Mouse (Mus musculus) kidney, adult 11 months (tissue): Measurements from ENCODE around the gene Stk10.
"Not testable (repeated sequence)": the region's sequence is repeated elsewhere in the genome, so short reads cannot be mapped to it uniquely, and the experiment has no call there.

Source experiments
- DNase-seq: peaks from one replicate; pipeline ENCODE4 v3.0.0; 2022

Stk10 gene

DNA sequence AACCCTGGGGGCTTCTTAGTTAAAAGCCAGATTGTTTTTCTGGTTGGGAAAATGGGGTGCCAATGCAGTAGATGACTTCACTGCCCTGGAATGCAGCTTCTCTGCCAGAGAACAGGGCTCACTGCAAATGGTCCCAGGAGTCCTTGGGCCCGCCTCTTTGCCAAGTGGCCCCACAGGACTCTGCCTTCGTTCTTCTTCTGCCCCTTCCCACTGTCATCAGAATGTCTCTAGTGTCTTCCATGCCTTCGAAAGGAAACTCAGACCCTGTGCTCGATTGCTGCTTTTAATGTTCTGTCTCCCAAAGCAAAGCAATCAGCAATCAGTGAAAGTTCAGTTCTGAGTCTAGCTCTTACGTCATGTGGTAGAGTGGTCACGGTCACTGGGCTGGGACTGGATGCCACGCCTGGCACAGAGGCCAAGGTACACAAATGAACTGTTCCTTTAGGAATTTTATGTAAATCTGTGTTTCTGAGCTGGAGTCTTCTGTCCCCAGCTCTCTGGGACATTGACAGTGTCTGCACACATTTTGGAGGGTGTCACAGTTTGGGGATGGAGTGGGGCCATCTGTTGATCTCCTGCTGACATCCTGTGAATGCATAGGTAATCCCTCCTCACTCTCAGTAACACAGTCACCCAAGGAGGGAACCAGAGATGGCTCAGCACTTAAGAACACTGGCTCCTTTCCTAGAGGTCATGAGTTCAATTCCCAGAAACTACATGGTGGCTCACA lies 72.2 kb downstream of the Stk10 start:
- DNase-seq = peak; percentile 66

GRCm38 (mm10) chr11:32605907-32606306 lies 72.8 kb downstream of the Stk10 start:
- DNase-seq = no peak

- no peak for DNase-seq
These were observed 74.2 kb downstream of the Stk10 start for GRCm38 (mm10) chr11:32607319-32607718.

GRCm38 (mm10) chr11:32610616-32611015 lies 77.5 kb downstream of the Stk10 start:
- DNase-seq = no peak

DNA sequence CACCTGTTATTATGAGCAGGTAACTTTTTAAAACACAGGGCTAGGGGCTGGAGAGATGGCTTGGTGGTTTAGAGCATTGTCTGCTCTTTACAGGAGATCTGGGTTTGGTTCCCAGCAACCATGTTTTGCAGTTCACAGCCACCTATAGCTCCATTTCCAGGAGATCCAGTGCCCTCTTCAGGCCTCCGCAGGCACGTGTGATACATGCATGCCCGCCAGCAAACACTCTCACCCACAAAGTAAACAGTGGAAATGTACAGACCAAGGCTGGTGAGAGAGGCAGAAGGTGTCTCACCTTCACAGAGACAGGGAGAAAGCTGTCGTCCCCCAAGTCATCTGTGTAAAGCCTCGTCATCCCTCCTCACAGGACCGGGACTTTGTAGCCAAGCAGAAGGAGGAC lies 79.2 kb downstream of the Stk10 start:
- no peak for DNase-seq

DNA sequence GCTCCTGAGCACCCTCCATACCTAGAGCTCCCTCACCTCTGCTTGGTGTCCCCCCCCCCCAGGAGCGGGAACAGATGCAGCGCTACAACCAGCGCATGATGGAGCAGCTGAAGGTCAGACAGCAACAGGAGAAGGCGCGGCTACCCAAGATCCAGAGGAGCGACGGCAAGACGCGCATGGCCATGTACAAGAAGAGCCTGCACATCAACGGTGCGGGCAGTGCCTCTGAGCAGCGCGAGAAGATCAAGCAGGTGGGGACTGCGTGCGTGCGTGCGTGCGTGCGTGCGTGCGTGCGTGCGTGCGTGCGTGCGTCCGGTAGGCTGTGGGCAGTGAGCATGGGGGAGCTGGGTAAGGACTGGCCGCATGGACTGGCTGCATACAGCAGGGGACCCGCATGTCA lies 81.4 kb downstream of the Stk10 start:
- no peak for DNase-seq

DNA sequence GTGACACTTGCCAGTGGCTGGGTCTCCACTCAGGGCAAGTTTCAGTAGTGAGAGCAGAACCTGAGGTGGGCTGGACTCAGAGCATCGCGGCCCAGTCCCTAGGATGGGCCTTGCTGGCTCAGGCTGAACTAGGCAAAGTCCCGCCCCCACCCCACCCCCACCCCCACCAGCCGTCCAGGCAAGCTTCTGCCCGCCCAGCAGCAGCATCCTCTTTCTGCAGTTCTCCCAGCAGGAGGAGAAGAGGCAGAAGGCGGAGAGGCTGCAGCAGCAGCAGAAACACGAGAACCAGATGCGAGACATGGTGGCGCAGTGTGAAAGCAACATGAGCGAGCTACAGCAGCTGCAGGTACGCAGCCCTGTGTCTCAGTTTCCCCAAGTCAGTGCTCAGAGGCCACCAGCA lies 82.5 kb downstream of the Stk10 start:
- no peak for DNase-seq

GRCm38 (mm10) chr11:32616091-32616490 lies 83.0 kb downstream of the Stk10 start:
- DNase-seq = no peak

- peak; percentile 31 for DNase-seq
These were observed 84.9 kb downstream of the Stk10 start for GRCm38 (mm10) chr11:32618036-32618435.

DNA sequence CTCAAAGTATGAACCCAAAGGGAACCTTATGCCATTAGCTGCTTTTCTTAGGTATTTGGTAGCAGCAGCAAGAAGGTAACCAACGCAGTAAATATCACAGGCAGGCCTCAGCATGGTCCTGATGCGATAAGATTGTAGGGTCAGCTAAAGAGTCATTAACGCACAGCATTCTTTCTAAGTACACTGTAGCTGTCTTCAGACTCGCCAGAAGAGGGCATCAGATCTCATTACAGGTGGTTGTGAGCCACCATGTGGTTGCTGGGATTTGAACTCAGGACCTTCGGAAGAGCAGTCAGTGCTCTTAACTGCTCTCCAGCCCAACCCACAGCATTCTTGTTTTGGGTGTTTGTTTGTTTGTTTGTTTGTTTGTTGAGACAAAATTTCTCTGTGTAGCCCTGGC lies 85.5 kb downstream of the Stk10 start:
- not testable (repeated sequence) for DNase-seq

DNA sequence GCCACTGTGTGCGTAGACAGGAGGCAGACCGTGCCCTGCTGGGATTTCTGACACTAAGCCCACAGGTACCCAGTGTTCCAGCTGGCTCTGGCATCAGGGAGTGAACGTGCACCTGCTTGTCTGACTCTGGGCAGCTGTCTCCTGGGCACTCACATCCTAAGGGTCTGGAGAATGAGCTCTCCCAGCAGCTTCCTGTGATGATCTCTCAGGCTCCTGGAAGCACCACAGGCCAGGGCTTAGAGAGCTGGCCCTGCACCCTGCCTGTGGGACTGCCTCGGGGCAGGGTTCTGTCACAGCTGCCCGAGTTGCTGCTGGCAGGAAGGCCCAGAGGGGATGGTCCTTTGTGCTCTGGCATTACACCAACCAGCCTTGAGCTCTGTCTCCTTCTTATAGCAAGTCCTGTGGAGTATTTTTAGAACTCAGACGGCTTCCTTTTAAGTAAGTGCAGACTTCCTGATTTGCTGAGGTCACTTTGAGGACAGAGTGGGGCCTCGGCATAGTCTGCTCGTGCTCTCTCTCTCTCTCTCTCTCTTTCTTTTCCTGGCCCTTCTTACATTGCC lies 86.2 kb downstream of the Stk10 start:
- peak; percentile 64 for DNase-seq

- no peak for DNase-seq
These were observed 86.9 kb downstream of the Stk10 start for GRCm38 (mm10) chr11:32619866-32620456.

DNA sequence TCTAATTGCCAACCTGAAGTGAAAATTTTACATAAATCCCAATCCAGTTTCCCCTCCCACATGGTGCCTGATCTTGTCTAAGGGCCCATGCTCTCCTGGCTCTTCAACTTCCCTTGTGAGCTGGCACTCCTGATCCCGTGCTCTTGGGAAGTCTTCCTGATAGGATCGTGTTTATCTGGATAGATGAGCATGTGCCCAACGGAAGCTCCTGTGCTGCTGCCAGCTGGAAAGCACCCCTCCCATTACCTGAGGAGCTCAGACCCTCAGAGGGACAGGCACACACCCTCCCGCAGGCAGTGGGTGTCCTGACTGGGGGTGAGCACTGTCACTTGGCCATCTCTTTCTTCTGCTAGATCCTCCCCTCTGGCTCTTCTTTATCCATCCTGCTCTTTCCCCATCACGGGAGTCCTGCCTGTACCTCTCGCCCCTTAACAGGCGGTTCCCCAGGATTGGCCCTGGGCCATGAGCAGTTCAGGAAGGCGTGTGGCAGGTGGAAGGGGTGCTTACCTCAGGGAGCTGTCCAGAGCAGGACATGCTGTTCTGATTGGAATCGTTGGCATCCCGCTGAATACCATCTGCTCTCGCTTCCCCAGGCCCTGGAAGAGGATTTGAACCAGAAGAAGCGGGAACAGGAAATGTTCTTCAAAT lies 88.8 kb downstream of the Stk10 start:
- DNase-seq = no peak

DNA sequence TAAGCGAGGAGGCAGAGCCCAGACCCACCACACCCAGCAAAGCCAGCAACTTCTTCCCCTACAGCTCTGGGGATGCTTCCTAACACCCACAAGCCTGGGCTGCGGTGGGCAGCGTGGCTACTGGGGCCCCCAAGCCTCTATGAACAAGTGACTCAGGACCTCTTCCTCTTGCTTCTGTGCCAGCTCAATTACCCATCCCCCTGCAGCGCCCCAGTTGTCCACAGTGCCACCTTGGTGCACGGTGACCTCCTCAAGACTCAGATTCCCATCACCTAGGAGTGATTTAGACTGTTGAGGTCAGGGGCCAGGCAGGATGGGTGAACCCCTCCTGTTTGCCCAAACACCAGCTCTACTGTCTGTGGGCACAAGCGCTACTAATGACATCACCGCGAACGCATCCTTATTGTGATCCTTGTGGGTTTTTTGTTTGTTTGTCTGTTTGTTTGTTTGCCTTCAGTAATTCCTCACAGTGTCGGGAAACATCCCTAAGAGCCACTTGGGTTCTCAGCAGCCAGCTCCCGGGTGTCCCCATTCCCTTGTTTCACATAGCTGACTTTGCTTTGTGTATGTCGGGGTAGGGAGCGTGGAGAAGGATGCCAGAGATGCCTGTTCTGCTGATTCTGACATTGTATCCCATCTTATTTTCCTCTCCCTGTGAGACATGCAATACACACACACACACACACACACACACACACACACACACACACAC lies 89.5 kb downstream of the Stk10 start:
- DNase-seq = no peak

DNA sequence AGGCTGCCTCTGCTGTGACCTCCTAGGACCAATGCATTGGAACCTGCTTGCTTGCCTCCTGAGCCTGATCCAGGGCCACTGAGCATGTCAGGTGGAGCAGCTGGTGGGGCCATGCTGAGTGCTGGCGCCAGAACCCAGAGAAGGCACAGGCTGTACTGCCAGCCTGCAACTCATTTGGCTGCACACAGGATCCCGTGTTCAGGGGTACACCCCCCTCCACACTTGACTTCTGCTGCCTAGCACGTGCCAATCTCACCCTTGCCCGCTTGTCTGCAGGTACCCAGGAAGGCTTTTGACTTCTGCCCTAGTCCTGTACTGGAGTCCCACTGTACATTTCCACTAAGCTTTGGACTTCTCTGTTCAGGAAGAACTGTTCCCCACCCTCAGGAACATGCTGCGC lies 90.1 kb downstream of the Stk10 start:
- DNase-seq = peak; percentile 80

GRCm38 (mm10) chr11:32623912-32624311 lies 90.8 kb downstream of the Stk10 start:
- DNase-seq = no peak

- peak; percentile 61 for DNase-seq
These were observed 92.6 kb downstream of the Stk10 start for GRCm38 (mm10) chr11:32625677-32626076.

DNA sequence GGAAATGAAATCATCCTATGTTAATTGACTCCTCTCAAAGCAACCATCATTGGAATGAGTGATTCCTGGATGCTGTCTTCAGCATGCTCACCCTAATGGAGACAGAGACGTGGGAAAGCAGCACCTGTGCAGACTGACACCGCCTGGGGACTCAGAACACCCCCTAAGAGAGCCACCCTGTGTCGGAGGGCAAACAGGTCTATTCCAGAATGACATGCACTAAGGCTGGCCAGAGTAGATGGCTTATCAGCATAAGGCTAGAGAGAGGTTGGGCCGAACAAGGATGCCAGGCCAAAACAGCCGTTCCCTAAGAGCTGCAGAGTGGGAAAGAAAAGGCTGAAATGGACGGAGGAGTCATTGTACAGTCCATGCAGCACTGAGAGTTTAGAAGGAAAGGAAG lies 93.0 kb downstream of the Stk10 start:
- DNase-seq = no peak

DNA sequence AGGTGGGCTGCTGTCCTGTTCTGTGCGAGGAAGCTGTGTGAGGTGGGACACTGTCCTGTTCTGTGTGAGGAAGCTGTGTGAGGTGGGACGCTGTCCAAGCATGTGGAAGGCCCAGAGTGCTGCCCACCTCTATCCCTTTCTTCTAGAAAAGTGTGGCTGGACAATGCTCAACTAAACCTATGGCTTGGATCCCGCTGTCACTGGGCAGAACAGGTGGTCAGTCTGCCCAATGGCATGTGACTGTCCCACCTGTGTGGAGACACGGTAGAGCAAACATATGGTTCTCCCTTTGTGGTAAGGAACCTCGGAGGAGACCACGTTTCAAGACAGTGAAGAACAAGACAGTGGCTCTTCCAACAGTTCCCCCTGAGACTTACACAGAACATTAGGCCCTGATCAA lies 94.8 kb downstream of the Stk10 start:
- no peak for DNase-seq

DNA sequence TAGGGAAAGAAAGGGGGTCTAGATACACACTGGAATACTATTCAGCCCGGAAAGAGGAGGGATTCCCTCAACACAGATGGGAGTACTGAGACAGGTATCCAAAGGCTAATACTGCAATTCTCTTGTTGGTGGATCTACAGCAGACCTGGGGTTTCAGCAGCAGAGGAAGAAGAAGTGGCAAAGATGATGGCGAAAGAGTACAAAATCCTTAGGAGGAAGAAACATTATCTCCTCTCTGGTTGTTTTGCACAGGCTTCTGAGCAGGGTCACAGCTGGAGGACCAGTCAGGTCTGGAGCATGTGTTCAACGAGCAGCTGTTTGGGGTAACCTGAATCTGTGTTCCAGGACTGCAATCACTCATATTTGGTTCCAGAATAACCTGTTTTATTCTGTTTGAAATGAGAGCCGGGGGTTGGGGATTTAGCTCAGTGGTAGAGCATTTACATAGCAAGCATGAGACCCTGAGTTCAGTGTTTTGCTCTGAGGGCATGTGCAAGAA lies 96.7 kb downstream of the Stk10 start:
- DNase-seq = no peak

- DNase-seq = no peak
These were observed 99.6 kb downstream of the Stk10 start for GRCm38 (mm10) chr11:32632671-32633070.

DNA sequence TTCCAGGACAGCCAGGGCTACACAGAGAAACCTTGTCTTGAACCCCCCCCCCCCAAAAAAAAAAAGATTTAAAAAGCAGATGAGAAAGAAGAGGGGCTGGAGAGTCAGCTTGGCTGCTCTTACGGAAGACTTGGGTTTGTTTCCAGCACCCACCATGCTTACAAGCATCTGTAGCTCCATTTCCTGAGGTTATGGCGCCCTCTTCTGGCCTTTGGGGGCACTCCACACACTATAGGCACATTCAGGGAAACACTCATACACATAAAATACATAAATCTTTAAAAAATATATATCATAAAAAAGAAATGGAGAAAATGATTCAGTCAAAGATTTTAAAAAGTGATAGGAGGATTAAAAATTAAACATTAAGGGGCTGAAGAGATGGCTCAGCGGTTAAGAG lies 100.4 kb downstream of the Stk10 start:
- DNase-seq = no peak

DNA sequence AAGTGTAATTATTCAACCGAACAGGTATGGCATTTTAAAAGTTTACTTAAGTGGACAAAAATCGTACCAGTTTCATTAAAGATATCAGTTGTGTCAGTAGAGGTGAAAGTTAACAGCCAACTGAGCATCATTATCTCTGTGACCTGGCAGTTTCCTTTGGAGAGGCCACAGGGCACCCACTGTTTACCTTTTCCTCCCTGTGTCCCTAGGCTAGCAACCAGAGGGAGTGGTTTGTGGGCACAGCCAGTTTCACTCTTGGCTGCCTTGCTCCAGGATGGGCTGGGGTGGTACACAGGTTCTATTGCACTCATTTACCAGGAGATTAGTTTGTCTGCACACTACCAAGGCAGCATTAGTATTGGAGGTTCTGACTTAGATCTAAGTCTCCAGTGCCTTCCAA lies 101.0 kb downstream of the Stk10 start:
- no peak for DNase-seq
